Mouse (Mus musculus) ovary, adult 10 weeks (tissue): ENCODE results near the gene Egln3. TPM values are rescaled to one million over a fixed set of nuclear protein-coding genes. Genes with fewer than 3 reads are reported as not detected.

ENCODE experiments used
- polyA plus RNA-seq: library from polyadenylated mRNA; stranded (reverse); fragments of 350-450 nt; fragmentation: Illumina TruSeq; extraction: RNeasy Lipid Tissue Mini Kit (QIAGEN cat#74804); gene quantifications from one replicate; pipeline ENCODE4 v1.2.3, GENCODE M21; 2014

Egln3 gene
- polyA plus RNA-seq, result 3.2 TPM

DNA sequence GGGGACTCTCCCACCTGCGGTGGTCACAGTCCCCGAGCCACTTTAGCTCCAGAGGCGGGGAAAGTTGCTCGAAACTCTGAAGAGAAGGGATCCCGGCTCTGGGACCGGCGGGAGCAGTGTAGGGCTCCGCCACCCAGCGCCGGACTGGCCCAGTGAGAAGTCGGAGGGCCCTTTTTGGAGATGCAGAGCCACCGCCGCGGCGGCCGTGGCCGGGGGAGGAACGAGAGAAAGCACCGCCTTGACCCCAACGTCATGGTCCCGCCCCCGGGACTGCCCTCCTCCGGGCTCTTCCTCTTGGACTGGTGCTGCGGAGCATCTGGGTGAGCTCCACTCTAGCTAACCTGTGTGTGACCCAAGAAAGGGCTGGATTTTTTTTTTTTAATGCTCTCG, at the start of gene Egln3:
Gene Egln3, minus strand, starts transcription at position 205 of the 390 bp plus-strand sequence.

